Mouse (Mus musculus) kidney, adult 2 months (tissue): ENCODE data around the gene Fam168a.
A peak's percentile ranks its signal among the peaks of the same experiment; 100 is the strongest.

Source experiments
- CTCF ChIP-seq: fragments of 200-500 bp; conservative IDR thresholded peaks from 2 replicates; pipeline ENCODE4 v1.5.1; 2011; ENCODE audit warnings: low read depth, mild to moderate bottlenecking, control low read depth, low read length, moderate library complexity, mixed read lengths; ENCODE audit not compliant: insufficient read depth, insufficient read length
- POLR2A ChIP-seq: fragments of 200-500 bp; IDR thresholded peaks from one replicate; pipeline ENCODE4 v1.6.1; 2011; ENCODE audit warnings: low read depth, low read length, control low read depth

DNA sequence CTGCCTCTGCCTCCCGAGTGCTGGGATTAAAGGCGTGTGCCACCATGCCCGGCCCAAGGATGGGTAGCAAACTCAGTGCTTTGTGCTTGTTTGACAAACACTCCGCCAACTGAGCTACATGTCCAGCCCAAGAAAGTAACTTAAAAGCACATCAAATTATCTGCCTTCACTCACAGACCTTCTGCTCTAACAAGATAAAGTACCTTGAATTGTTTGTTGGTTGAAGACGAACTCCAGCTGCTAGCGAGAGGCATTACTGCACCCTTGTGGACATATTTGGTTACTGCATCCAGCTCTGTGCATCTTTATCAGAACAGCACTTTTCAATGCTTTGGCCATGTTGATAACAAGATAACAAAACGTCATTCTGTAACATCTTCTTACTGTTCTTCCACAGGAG, 21.9 kb upstream of the Fam168a start:
- peak; percentile 67 for TF ChIP-seq CTCF
- TF ChIP-seq POLR2A: no peak
